Mouse (Mus musculus) MEL (cell line): ENCODE measurements around the gene Trex1. TPM values are rescaled to one million over a fixed set of nuclear protein-coding genes. Genes with fewer than 3 reads are reported as not detected.

Source experiments
- DNase-seq: peaks from one replicate; pipeline ENCODE4 v3.0.0; 2011; ENCODE audit warnings: low read depth, low spot score
- H3K27ac ChIP-seq: 2 replicates; pipeline ENCODE4 v1.5.1; 2012; ENCODE audit warnings: low read depth, mild to moderate bottlenecking, control low read depth, low read length, moderate library complexity; ENCODE audit not compliant: control insufficient read depth
- H3K27me3 ChIP-seq, 2 experiments: fragments of 150-350 bp in 1 of 2; sonication (generic) in 1 of 2; 2 replicates each; pipeline ENCODE4 v1.6.1; 2012; ENCODE audit warnings: low read length in 2 of 2, mild to moderate bottlenecking in 2 of 2, improper control_type of control experiment in 1 of 2, moderate library complexity in 1 of 2; ENCODE audit not compliant: insufficient read depth in 2 of 2, control insufficient read depth in 1 of 2
- H3K36me3 ChIP-seq, 2 experiments: 2 replicates each; pipeline ENCODE4 v1.6.1; 2012 to 2014; ENCODE audit warnings: low read length in 2 of 2, improper control_type of control experiment in 1 of 2, inconsistent platforms in 1 of 2, mild to moderate bottlenecking in 1 of 2; ENCODE audit not compliant: insufficient read depth in 2 of 2, control insufficient read depth in 1 of 2
- H3K4me1 ChIP-seq, 2 experiments: fragments of 150-350 bp in 1 of 2; sonication (generic) in 1 of 2; 2 replicates each; pipeline ENCODE4 v1.6.1; 2012; ENCODE audit warnings: low read length in 2 of 2, improper control_type of control experiment in 1 of 2, mild to moderate bottlenecking in 1 of 2; ENCODE audit not compliant: insufficient read depth in 2 of 2, control insufficient read depth in 1 of 2
- H3K4me3 ChIP-seq, 2 experiments: fragments of 150-350 bp in 1 of 2; sonication (generic) in 1 of 2; 2 replicates each; pipeline ENCODE4 v1.5.1; 2012; ENCODE audit warnings: low read depth in 2 of 2, low read length in 2 of 2, mild to moderate bottlenecking in 2 of 2, moderate library complexity in 2 of 2, control low read depth in 1 of 2, improper control_type of control experiment in 1 of 2; ENCODE audit not compliant: control insufficient read depth in 1 of 2, insufficient read depth in 1 of 2
- H3K79me2 ChIP-seq: 2 replicates; pipeline ENCODE4 v1.6.1; 2012; ENCODE audit warnings: mild to moderate bottlenecking, low read length, moderate library complexity; ENCODE audit not compliant: control insufficient read depth, poor library complexity, insufficient read depth
- H3K9ac ChIP-seq: 2 replicates; pipeline ENCODE4 v1.6.1; 2012; ENCODE audit warnings: low read depth, mild to moderate bottlenecking, control low read depth, low read length, moderate library complexity; ENCODE audit not compliant: control insufficient read depth, poor library complexity, severe bottlenecking
- H3K9me3 ChIP-seq: fragments of 150-350 bp; sonication (generic); replicated peaks from 2 replicates; pipeline ENCODE4 v1.6.1; 2012; ENCODE audit warnings: mild to moderate bottlenecking, low read length, improper control_type of control experiment, moderate library complexity; ENCODE audit not compliant: insufficient read depth
- CTCF ChIP-seq, 3 experiments: IDR thresholded peaks in 2 of 3; conservative IDR thresholded peaks in 1 of 3; 2 replicates each; pipeline ENCODE4 v1.5.1; 2011 to 2012; ENCODE audit warnings: low read length in 3 of 3, low read depth in 2 of 3, mild to moderate bottlenecking in 2 of 3, improper control_type of control experiment in 1 of 3, inconsistent platforms in 1 of 3, mixed read lengths in 1 of 3, moderate library complexity in 1 of 3; ENCODE audit not compliant: control insufficient read depth in 1 of 3, insufficient read depth in 1 of 3, poor library complexity in 1 of 3, severe bottlenecking in 1 of 3
- EP300 ChIP-seq, 2 experiments: IDR thresholded peaks; 2 replicates each; pipeline ENCODE4 v1.6.1; 2011; ENCODE audit warnings: improper control_type of control experiment in 2 of 2, low read length in 2 of 2, low read depth in 1 of 2, mild to moderate bottlenecking in 1 of 2
- JUND ChIP-seq: IDR thresholded peaks from 2 replicates; pipeline ENCODE4 v1.6.1; 2011; ENCODE audit warnings: low read depth, mild to moderate bottlenecking, improper control_type of control experiment, low read length
- MAX ChIP-seq: IDR thresholded peaks from 2 replicates; pipeline ENCODE4 v1.6.1; 2011; ENCODE audit warnings: low read length, improper control_type of control experiment
- MEF2A ChIP-seq: IDR thresholded peaks from 2 replicates; pipeline ENCODE4 v1.6.1; 2014; ENCODE audit warnings: low read depth, mild to moderate bottlenecking, inconsistent platforms, low read length, improper control_type of control experiment; ENCODE audit not compliant: poor library complexity, insufficient replicate concordance, severe bottlenecking; ENCODE audit errors: extremely low read depth
- NELFE ChIP-seq: IDR thresholded peaks from 2 replicates; pipeline ENCODE4 v1.6.1; 2011; ENCODE audit warnings: low read depth, low read length, improper control_type of control experiment
- POLR2A ChIP-seq, 2 experiments: IDR thresholded peaks; 2 replicates each; pipeline ENCODE4 v1.6.1; 2011 to 2012; ENCODE audit warnings: low read length in 2 of 2, mild to moderate bottlenecking in 2 of 2, control low read depth in 1 of 2, improper control_type of control experiment in 1 of 2, low read depth in 1 of 2, moderate library complexity in 1 of 2; ENCODE audit not compliant: control insufficient read depth in 1 of 2, insufficient read depth in 1 of 2, poor library complexity in 1 of 2
- POLR2AphosphoS5 ChIP-seq: IDR thresholded peaks from 2 replicates; pipeline ENCODE4 v1.6.1; 2012; ENCODE audit warnings: low read depth, borderline replicate concordance, mild to moderate bottlenecking, inconsistent platforms, low read length, moderate library complexity, mixed read lengths
- RCOR1 ChIP-seq: IDR thresholded peaks from 2 replicates; pipeline ENCODE4 v1.6.1; 2012; ENCODE audit warnings: low read depth, mild to moderate bottlenecking, inconsistent platforms, low read length, improper control_type of control experiment
- SMC3 ChIP-seq: IDR thresholded peaks from 2 replicates; pipeline ENCODE4 v1.6.1; 2011; ENCODE audit warnings: low read depth, low read length, improper control_type of control experiment
- UBTF ChIP-seq: IDR thresholded peaks from 2 replicates; pipeline ENCODE4 v1.6.1; 2012; ENCODE audit warnings: low read depth, mild to moderate bottlenecking, inconsistent platforms, low read length, improper control_type of control experiment, moderate library complexity, borderline replicate concordance; ENCODE audit not compliant: insufficient read depth
- ZC3H11A ChIP-seq: IDR thresholded peaks from 2 replicates; pipeline ENCODE4 v1.6.1; 2012; ENCODE audit warnings: low read depth, mild to moderate bottlenecking, inconsistent platforms, low read length, improper control_type of control experiment
- ZKSCAN1 ChIP-seq: IDR thresholded peaks from 2 replicates; pipeline ENCODE4 v1.6.1; 2012; ENCODE audit warnings: low read depth, mild to moderate bottlenecking, inconsistent platforms, low read length, improper control_type of control experiment, moderate library complexity
- ZMIZ1 ChIP-seq: IDR thresholded peaks from 2 replicates; pipeline ENCODE4 v1.6.1; 2012; ENCODE audit warnings: low read depth, mild to moderate bottlenecking, inconsistent platforms, low read length, improper control_type of control experiment, moderate library complexity
- ZNF384 ChIP-seq: IDR thresholded peaks from 2 replicates; pipeline ENCODE4 v1.6.1; 2012; ENCODE audit warnings: low read depth, mild to moderate bottlenecking, inconsistent platforms, low read length, improper control_type of control experiment
- polyA plus RNA-seq, 2 experiments: library from polyadenylated mRNA; stranded (reverse) in 1 of 2; unstranded in 1 of 2; fragments of >175 nt in 1 of 2; fragments of >200 nt in 1 of 2; gene quantifications; 2 replicates each; pipeline versions ENCODE4 v1.2.1 to v1.2.4; 2012; ENCODE audit warnings: low replicate concordance in 2 of 2, low read depth in 1 of 2; ENCODE audit not compliant: insufficient read length in 2 of 2, insufficient read depth in 1 of 2, missing spikeins in 1 of 2
- total RNA-seq: library from RNA; depleted of rRNA; stranded (reverse); fragments of 300-350 nt; gene quantifications from 2 replicates; pipeline ENCODE4 v1.2.3, GENCODE M21; 2012

Gene Trex1
- total and polyA plus RNA-seq, 3 experiments: 8.9 to 17.0 TPM; not detected in 1

DNA sequence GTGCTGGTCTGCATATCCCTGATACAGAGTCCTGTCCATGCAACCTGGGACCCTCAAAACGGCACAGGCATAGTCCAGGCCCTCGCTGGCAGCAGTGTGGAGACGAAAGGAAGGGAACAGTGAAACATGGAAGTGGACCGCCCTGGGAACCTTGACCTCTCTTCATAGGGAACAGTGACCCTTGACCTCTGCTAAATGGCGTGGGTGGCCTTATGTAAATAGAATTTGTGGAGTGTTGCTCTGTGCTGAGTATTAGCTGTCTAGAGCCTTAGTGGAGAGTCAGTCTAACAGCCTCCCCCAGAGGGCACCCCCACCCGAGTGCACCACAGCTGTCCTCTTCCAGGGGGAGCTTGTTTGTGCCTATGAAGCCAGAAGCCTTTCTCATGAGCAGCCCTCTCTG lies 33.3 kb upstream of the Trex1 start:
- no peak overlapping the region for H3K27ac ChIP-seq
- H3K9ac ChIP-seq: no peak overlapping the region
- H3K9me3 ChIP-seq: no peaks in the 10 kb centered on the region
- H3K4me1 ChIP-seq: no peaks in the 10 kb centered on the region
- no peaks in the 10 kb centered on the region for H3K79me2 ChIP-seq
- no peaks in the 10 kb centered on the region for H3K27me3 ChIP-seq
- no peak for TF ChIP-seq EP300 (IDR thresholded peaks at IDR 0.05; ENCODE audit: low read depth in 1 of 2, low read length in 2 of 2)
- no peak for TF ChIP-seq JUND
- TF ChIP-seq ZNF384: no peak
- TF ChIP-seq ZMIZ1: no peak
- TF ChIP-seq CTCF (IDR thresholded peaks at IDR 0.05 in 2 of 3, conservative IDR thresholded peaks at IDR 0.05 in 1 of 3; ENCODE audit: control insufficient read depth in 1 of 3, insufficient read depth in 1 of 3, low read depth in 2 of 3, low read length in 3 of 3, poor library complexity in 1 of 3, severe bottlenecking in 1 of 3): no peak
- TF ChIP-seq RCOR1: no peak
- no peak for TF ChIP-seq MAX
- no peak for TF ChIP-seq ZC3H11A
- no peak for TF ChIP-seq ZKSCAN1
- no peak for TF ChIP-seq POLR2AphosphoS5
- H3K36me3 ChIP-seq: no peaks in the 10 kb centered on the region
- DNase-seq: no peak
- no peak overlapping the region for H3K4me3 ChIP-seq

DNA sequence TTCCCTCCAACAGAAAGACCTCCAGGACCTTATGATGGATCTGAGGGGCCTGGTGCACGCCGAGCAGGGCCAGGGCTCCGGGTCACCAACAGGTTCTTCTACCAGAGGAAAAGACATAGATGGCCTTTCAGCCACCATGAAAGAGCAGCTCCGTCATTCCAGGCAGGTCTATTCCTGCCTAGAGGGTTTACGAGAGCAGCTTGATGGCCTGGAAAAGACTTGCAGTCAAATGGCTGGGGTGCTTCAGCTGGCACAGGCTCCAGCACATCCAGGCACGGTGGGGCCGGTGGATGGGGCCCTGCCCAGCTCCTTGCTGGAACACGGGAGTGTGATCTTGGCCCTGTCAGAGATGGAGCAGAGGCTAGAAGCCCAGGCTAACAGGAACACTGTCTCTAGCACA lies 32.3 kb upstream of the Trex1 start:
- Histone ChIP-seq H3K79me2 (no peaks in the 10 kb centered on the region), H3K27ac (no peak overlapping the region), H3K9ac (no peak overlapping the region), H3K36me3 (no peaks in the 10 kb centered on the region), H3K9me3 (no peaks in the 10 kb centered on the region), H3K27me3 (no peaks in the 10 kb centered on the region), H3K4me3 (no peak overlapping the region), H3K4me1 (no peaks in the 10 kb centered on the region)
- TF ChIP-seq MEF2A (no peak), UBTF (no peak), POLR2AphosphoS5 (no peak), SMC3 (no peak), JUND (no peak), POLR2A (IDR thresholded peaks at IDR 0.05; ENCODE audit: control insufficient read depth in 1 of 2, insufficient read depth in 1 of 2, low read depth in 1 of 2, low read length in 2 of 2, poor library complexity in 1 of 2) (no peak), RCOR1 (no peak)
- no peak for DNase-seq

DNA sequence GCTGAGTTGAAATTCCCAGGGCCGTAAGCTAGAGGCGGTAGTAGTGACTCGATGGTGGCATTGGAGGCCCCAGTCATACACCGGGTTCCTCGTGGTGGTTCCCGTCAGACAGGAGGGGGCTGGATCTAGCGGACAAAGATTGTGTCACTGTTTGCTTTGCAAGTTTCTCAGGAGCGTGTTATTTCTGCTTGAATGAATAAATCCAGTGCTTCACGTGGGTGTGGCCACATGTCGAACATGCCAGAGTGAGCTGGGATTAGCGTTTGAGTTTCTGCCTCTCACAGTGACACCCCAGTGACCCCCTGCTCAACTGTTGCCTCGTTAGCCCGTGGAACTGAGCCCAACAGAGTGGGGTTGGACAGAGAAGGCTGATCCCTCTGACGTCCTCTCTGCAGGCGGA lies 30.9 kb upstream of the Trex1 start:
- H3K36me3 ChIP-seq: no peaks in the 10 kb centered on the region
- no peaks in the 10 kb centered on the region for H3K9me3 ChIP-seq
- H3K27me3 ChIP-seq: no peaks in the 10 kb centered on the region
- no peak for DNase-seq
- no peak overlapping the region for H3K27ac ChIP-seq
- no peak overlapping the region for H3K4me3 ChIP-seq
- H3K4me1 ChIP-seq: no peaks in the 10 kb centered on the region
- TF ChIP-seq MAX (no peak), NELFE (no peak)
- no peaks in the 10 kb centered on the region for H3K79me2 ChIP-seq
- H3K9ac ChIP-seq: no peak overlapping the region
